Mouse (Mus musculus) cerebellum, adult 18-20 months (tissue): ENCODE results near the gene Frmpd1.
A peak's percentile ranks its signal among the peaks of the same experiment; 100 is the strongest.

Source experiments
- DNase-seq, 2 experiments: peaks; one replicate each; pipeline ENCODE4 v3.0.0; 2021

Gene Frmpd1

GRCm38 (mm10) chr4:45242163-45242562 is 57.5 kb downstream of the Frmpd1 start:
- no peak for DNase-seq

DNA sequence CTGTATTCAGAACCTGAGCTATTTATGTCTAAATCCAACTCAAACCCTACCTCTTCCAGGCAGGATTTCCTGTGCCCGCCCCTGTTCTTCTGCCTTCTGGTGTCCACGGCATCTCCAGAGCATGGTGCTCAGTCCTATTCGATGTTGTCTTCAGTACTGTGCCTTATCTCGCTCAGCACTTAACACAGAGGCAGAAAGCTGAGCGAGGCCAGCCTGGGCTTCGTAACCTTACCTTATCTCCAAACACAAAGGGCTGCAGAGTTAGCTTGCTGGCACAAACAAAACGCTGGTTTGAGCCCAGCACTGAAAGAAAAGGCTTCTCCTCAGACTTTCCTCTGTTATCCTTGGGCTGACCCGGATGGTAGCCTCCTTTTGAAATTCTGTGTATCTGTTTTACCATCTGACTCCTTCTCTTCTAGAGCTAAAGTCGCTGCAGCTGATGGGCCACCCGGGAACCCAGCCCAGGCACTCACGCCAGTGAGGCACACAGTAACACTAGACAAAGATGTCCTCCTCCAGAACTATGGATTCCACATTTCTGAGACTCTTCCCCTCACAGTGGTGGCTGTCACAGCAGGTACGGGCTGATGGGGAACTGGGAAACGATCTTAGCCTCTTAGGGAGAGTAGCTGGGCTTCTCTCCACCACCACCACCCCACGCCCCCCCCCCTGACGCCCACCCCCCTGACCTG is 58.7 kb downstream of the Frmpd1 start:
- DNase-seq = no peak

DNA sequence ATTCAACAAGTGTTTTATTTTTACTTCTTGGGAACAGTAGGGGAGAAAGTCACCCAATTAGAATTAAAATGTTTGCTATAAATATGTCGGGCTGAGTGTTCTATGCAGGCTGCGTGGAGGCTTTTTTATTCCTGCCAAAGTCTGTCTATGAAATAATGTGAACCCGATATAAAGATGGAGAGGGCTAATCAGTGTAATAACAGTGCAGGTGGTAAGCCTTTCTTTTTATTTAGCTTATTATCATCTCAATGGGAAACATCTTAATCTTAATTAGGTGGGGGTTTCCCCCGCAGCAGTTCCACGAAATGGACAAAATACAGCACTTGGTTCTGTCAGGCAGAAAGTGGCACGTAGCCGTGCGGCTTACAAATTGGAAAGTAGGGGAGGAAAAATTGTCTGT is 66.6 kb downstream of the Frmpd1 start:
- no peak for DNase-seq

DNA sequence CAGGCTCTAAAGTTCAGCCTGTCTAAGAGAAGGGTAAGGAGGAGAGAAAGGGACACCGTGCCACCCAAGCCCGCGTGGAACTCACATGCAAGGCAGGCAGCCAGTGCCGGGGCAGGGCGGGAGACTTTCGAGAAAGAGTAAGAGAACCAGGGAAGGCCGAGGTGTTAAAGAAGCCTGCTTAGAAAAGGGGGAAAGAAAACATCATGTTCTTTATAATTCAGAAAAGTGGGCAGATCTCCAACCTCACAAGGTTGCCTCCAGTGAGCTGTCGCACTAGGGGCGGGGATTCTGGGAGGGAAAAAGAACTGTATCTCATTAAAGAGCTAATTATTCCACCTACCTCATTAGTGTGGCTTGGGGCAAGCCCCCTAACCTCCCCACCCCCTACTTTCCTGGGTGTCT is 68.2 kb downstream of the Frmpd1 start:
- DNase-seq = no peak

GRCm38 (mm10) chr4:45253839-45254601 is 69.3 kb downstream of the Frmpd1 start:
- no peak for DNase-seq

- no peak for DNase-seq
Measured at GRCm38 (mm10) chr4:45259232-45259832, 74.7 kb downstream of the Frmpd1 start.

DNA sequence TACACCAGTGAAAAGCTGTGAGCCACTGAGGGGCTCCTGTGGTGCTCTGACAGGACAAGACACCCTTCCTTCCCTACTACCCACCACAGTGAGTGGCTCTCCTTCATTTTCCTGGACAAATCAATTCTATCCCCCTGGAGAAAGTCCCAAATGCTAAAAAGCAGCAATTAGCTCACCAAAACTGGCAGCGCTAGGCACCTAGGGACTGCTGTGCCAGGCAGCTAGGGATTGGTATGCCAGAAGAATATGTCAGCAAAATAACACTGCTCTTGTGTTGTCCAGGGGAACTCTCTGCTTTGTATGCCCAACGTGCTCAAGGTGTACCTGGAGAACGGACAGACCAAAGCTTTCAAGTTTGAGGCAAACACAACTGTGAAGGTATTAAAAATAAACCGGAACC is 76.9 kb downstream of the Frmpd1 start:
- DNase-seq = no peak

GRCm38 (mm10) chr4:45267883-45268282 is 83.2 kb downstream of the Frmpd1 start:
- DNase-seq = no peak

DNA sequence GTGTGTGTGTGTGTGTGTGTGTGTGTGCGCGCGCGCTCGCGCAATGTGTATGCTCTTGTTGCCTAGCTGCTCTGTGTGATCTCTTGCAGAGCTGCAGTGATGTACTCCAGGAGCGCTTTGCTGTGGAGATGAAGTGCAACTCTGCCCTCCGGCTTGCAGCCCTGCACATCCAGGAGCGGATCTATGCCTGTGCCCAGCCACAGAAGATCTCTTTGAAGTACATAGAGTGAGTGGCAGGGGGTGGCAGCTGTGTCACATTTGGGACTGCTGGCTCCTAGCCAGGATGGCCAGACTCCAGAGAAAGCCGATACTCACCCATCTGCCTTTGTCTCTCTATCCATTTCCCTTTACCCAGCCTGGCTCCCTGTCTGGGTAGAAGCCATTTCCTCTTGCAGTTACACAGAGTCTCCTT is 86.4 kb downstream of the Frmpd1 start:
- no peak for DNase-seq

- no peak for DNase-seq
Measured at GRCm38 (mm10) chr4:45275770-45276169, 91.1 kb downstream of the Frmpd1 start.

DNA sequence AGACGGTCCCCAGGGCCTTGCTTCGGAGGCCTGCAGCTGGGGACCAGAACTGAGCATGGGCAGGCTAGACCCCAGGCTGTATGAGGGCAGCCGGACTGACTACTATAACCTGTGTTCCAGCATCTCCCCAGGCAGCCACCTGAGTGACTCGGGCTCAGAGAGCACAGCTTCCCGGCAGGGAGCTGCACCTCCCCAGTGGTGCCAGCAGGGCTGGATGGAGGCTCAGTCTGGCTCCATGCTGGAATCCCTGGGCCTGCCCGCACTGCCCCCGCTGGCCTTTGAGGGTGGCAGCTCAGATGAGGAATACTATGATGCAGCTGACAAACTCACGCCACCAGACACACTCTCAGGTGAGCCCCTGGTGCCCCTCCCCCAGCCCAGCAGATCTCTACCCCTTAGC is 94.6 kb downstream of the Frmpd1 start:
- DNase-seq = no peak

GRCm38 (mm10) chr4:45279981-45280548 is 95.4 kb downstream of the Frmpd1 start:
- peak; percentile 50 to 70 for DNase-seq

DNA sequence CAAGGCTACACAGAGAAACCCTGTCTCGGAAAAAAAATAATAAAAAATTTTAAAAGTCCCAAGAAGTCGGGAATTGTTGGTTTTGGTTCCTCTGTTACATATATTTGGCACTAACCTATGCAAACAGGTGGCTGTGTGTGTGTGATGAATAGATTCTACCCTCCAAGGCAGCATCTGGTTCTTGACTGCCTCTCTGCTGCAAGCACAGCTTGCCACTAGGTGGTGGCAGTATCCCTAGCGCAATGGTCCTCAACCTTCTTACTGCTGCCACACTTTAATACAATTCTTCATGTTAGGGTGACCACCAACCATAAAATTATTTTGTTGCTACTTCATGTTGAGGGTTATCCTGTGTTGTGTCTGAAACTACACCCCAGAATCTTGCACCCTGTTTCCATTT is 101.6 kb downstream of the Frmpd1 start:
- DNase-seq = no peak

DNA sequence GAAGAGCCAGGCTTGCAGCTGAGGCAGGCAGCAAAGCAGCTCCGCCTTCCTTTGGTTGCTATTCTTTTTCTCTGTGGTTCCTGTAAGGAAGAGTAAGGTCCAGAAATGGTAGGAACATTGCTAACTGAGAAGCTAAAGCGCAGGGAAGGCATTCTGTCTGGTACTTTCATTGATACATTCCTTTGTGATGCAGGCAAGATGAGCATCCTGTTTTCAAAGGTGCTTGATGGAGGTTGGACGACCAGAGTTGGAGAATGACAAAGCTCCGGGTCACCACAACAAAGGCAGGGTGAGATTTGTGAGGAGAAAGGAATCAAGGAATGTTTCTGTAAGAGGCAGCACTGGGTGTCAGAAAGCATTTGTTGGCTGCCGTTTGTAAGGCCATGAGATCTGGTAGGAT is 103.2 kb downstream of the Frmpd1 start:
- no peak for DNase-seq

GRCm38 (mm10) chr4:45296662-45297564 is 112.2 kb downstream of the Frmpd1 start, which contains the start of gene Trmt10b:
Gene Trmt10b (plus strand): TSS chr4:45297127.
- DNase-seq = peak; percentile 81 to 86

GRCm38 (mm10) chr4:45305536-45305935 is 120.9 kb downstream of the Frmpd1 start:
- DNase-seq = no peak

- DNase-seq = peak in 1 of 2 experiments; percentile 12
Measured at GRCm38 (mm10) chr4:45308046-45308445, 123.4 kb downstream of the Frmpd1 start.

- no peak for DNase-seq
Measured at GRCm38 (mm10) chr4:45308606-45309005, 123.9 kb downstream of the Frmpd1 start.

- no peak for DNase-seq
Measured at GRCm38 (mm10) chr4:45311056-45311455, 126.4 kb downstream of the Frmpd1 start.

DNA sequence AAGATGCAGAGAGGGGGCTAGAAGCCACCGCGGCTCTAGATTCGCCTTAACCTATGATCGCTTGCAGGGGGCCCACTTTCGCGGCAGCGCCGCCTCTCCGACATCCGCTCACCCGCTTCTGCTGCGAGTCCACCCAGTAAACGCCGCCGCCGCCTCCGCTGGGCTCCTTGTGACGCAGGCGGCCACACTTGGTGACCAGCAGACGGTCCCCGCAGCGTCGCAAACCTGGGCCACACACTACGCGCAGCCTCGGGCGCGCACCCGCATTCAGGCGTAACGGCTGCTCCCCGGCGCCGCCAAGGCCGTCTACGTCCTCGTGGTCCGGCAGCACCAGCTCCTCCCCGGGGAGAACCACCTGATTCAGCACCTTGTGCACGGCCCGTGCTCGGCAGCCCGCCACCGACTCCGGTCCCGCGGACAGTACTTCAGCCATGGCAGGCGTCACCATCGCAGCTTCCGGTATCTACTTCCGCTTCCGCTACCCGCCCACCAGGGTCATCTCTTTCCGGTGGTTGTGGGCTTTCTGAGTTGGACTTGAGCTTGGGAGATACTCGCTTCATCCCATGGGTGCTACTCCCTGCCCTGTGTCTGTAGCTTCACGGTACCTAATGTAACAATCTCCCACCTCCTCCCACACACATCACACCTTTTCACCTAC is 135.6 kb downstream of the Frmpd1 start:
- DNase-seq = peak; percentile 87 to 89

DNA sequence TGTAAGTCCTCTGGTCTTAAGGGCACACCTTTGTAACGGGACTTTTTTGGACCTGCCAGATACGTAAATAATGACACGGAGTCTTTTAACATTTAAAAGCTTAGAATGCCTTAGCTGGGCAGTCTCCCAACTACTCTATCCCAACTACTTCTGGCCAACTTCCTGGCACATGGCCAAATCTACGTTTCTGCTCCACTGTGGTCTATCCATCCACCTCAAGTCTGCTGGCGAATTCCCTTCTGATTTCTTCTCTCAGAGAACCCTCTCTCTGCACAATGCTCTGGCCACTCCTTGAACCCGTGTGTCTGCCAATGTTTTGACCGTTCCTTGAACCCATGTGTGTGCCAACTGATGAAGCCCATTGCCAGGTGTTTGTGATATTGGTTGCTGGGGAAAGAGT is 146.5 kb downstream of the Frmpd1 start:
- no peak for DNase-seq

GRCm38 (mm10) chr4:45332466-45332865 is 147.8 kb downstream of the Frmpd1 start:
- DNase-seq = no peak
